Comparison of ENCODE assay signal across 9 mouse cellular contexts in the genomic region with DNA sequence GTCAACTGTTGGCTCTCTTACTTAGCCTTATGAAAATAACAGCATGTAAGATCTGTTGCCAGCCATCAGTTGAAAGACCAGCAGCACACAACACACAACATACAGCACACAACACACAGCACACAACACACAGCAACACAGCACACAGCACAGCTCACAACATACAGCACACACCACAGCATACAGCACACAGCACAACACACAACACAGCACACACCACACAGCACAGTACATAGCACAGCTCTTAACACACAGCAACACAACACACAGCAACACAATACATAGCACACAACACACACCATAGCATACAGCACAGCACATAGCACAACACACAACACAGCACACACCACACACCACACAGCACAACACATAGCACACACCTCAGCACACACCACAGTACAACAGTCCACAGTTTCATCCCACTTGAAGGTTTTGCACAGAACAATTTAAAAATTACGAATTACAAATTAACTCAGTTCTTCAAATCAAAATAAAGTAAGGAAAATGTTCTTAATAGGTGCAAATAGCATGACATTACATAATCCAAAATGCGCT.
DNase-seq lines count a peak whose midpoint lies in the region; ATAC-seq and TF ChIP-seq lines count a peak whose summit lies in the region.
"Had no signal": no experiment of that assay in that cellular context is flagged by ENCODE, and none has a peak within 500 bp of the region (broad histone marks: within the 10 kb centered on the region; RNA-seq: fewer than 3 reads in every experiment).

No protein-coding gene starts in this region.

- peak overlapping the region; percentile 51 for H3ac ChIP-seq in C2C12 (ENCODE audit: control insufficient read depth, insufficient read length, low read depth)

- no peak for TF ChIP-seq CTCF in C2C12 (IDR thresholded peaks at IDR 0.05; ENCODE audit: control insufficient read depth, insufficient read depth, insufficient read length)

- H3K9ac ChIP-seq in forebrain, embryonic 12.5 days: no peak overlapping the region
- no peak overlapping the region for H3K9ac ChIP-seq in forebrain, embryonic 14.5 days (ENCODE audit: low read length)

- no peaks in the 10 kb centered on the region for H3K9me3 ChIP-seq in forebrain, embryonic 12.5 days
- H3K9me3 ChIP-seq in forebrain, embryonic 14.5 days (replicated peaks; ENCODE audit: control insufficient read depth, low read length): no peaks in the 10 kb centered on the region

- no peak overlapping the region for H3K4me2 ChIP-seq in forebrain, embryonic 12.5 days
- H3K4me2 ChIP-seq in forebrain, embryonic 14.5 days (ENCODE audit: low read length): no peak overlapping the region

- no peak for DNase-seq in forebrain, embryonic 14.5 days (ENCODE audit: low spot score)
- DNase-seq in layer of hippocampus, adult 9-11 months: peak; percentile 2
- no peak for DNase-seq in layer of hippocampus, adult 11-12 months (ENCODE audit: low spot score)
- DNase-seq in heart, postnatal 4 days: peak; percentile 2
- DNase-seq in thymus, adult 18-20 months: no peak
- DNase-seq in testis, postnatal 14 days (ENCODE audit: low spot score): no peak
- DNase-seq: kidney, postnatal 36 days had no signal

- H3K36me3 ChIP-seq in forebrain, embryonic 12.5 days (replicated peaks): no peaks in the 10 kb centered on the region
- no peaks in the 10 kb centered on the region for H3K36me3 ChIP-seq in forebrain, embryonic 14.5 days (ENCODE audit: control insufficient read depth, insufficient read depth, low read length)
- no peaks in the 10 kb centered on the region for H3K36me3 ChIP-seq in C2C12 (ENCODE audit: control insufficient read depth, insufficient read depth)

- no peaks in the 10 kb centered on the region for H3K27me3 ChIP-seq in forebrain, embryonic 12.5 days
- no peaks in the 10 kb centered on the region for H3K27me3 ChIP-seq in forebrain, embryonic 14.5 days (replicated peaks; ENCODE audit: control insufficient read depth, insufficient read depth, low read length)
- H3K27me3 ChIP-seq in C2C12 (ENCODE audit: control insufficient read depth, insufficient read depth, insufficient read length): no peaks in the 10 kb centered on the region

- ATAC-seq in forebrain, embryonic 12.5 days (ENCODE audit: low FRiP score): 0 out of 2 replicates have a peak, but pooled peaks have one; percentile 24
- no peak for ATAC-seq in forebrain, embryonic 14.5 days

- H3K4me3 ChIP-seq in forebrain, embryonic 12.5 days (replicated peaks): no peak overlapping the region
- no peak overlapping the region for H3K4me3 ChIP-seq in forebrain, embryonic 14.5 days (ENCODE audit: low read depth, low read length)
- H3K4me3 ChIP-seq in C2C12 (ENCODE audit: insufficient read depth, poor library complexity, severe bottlenecking): peak overlapping the region; percentile 18

- H3K27ac ChIP-seq in forebrain, embryonic 12.5 days: no peak overlapping the region
- no peak overlapping the region for H3K27ac ChIP-seq in forebrain, embryonic 14.5 days (ENCODE audit: low read depth, low read length)

- H3K4me1 ChIP-seq in forebrain, embryonic 12.5 days: peaks cover 36% of the 10 kb centered on the region
- peaks cover 9% of the 10 kb centered on the region; the same call in 1 of the 2 replicates for H3K4me1 ChIP-seq in forebrain, embryonic 14.5 days (ENCODE audit: control insufficient read depth, insufficient read depth, low read length)

- peaks cover 76% of the 10 kb centered on the region for H3K79me2 ChIP-seq in C2C12 (ENCODE audit: control insufficient read depth, insufficient read depth)

- H3K79me3 ChIP-seq in C2C12 (ENCODE audit: low read depth): peaks cover 42% of the 10 kb centered on the region

- 91% methylated on average over 2 of the region's 2 CpGs for WGBS in forebrain, embryonic 12.5 days
- WGBS in forebrain, embryonic 14.5 days: 94% methylated on average over 2 of the region's 2 CpGs

TF ChIP-seq in C2C12, 6 proteins besides CTCF, POLR2A, EP300 and RAD21:
- TF ChIP-seq MYOD1 (IDR thresholded peaks at IDR 0.05; ENCODE audit: control insufficient read depth, insufficient read length, low read depth): no peak
- TF ChIP-seq CEBPB (IDR thresholded peaks at IDR 0.05; ENCODE audit: low read depth): no peak
- TF ChIP-seq FOSL1 (IDR thresholded peaks at IDR 0.05; ENCODE audit: insufficient read depth, low read length, poor library complexity, severe bottlenecking): no peak
- TF ChIP-seq MAX (IDR thresholded peaks at IDR 0.05): no peak
- no peak for TF ChIP-seq MYOG (IDR thresholded peaks at IDR 0.05; ENCODE audit: control insufficient read depth, extremely low read depth, insufficient read length)
- no peak for TF ChIP-seq USF1 (IDR thresholded peaks at IDR 0.05; ENCODE audit: low read depth)

Comparison
In these comparisons a context has a peak if more than half of its experiments do, and no peak if none do; other contexts are left out.
1. DNase-seq: peak in layer of hippocampus, adult 9-11 months (single experiment) and heart, postnatal 4 days (single experiment); none in forebrain, embryonic 14.5 days (single experiment), layer of hippocampus, adult 11-12 months (single experiment), thymus, adult 18-20 months (0 of 2) and testis, postnatal 14 days (single experiment).